Mouse (Mus musculus) E14TG2a.4 (cell line): Measurements from ENCODE around the gene Bmp2k.

Experiments
- CTCF ChIP-seq: conservative IDR thresholded peaks from 2 replicates; pipeline ENCODE4 v1.5.1; 2014; ENCODE audit warnings: low read length
- POU5F1 ChIP-seq: IDR thresholded peaks from 2 replicates; pipeline ENCODE4 v1.6.1; 2014; ENCODE audit warnings: low read length, borderline replicate concordance

DNA sequence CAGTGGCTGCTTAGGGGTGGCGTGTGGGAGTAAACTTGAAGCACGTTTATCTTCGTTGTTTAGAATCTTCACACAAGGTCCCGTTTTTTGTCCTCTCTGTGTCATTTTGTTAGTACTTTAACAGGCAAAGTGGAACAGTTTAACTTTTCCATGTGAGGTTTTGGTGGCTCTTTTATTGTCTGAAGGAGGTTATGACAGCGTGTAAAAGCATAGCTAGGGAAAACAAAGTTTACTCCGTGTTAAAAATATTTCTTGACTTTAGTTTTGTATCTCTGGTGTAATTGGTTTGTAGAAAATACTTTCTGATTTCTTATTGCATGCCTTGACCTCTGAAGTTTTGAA lies 1.0 kb downstream of the Bmp2k start:
- TF ChIP-seq CTCF: no peak
- no peak for TF ChIP-seq POU5F1
